Mouse (Mus musculus) kidney, postnatal 10 days (tissue): Measurements from ENCODE around the gene Eid2.
A peak's percentile ranks its signal among the peaks of the same experiment; 100 is the strongest.

Source experiments
- DNase-seq: peaks from one replicate; pipeline ENCODE4 v3.0.0; 2021; ENCODE audit warnings: mixed read lengths

Gene Eid2

GRCm38 (mm10) chr7:28294481-28294880 is 26.8 kb downstream of the Eid2 start:
- DNase-seq, result peak; percentile 84

- DNase-seq, result peak; percentile 68
Observed at GRCm38 (mm10) chr7:28298837-28299625, 31.4 kb downstream of the Eid2 start.

- DNase-seq, result peak; percentile 78
Observed at GRCm38 (mm10) chr7:28301616-28302433, 34.1 kb downstream of the Eid2 start, which contains the start of gene Dll3. Dll3 (minus strand) TSS chr7:28302238.

GRCm38 (mm10) chr7:28305641-28306040 is 38.0 kb downstream of the Eid2 start:
- DNase-seq, result no peak

- peak; percentile 47 for DNase-seq
Observed at GRCm38 (mm10) chr7:28306216-28306615, 38.5 kb downstream of the Eid2 start.

GRCm38 (mm10) chr7:28309737-28310136 is 42.1 kb downstream of the Eid2 start:
- DNase-seq, result no peak

GRCm38 (mm10) chr7:28311151-28311925 is 43.7 kb downstream of the Eid2 start:
- no peak for DNase-seq

- DNase-seq, result peak; percentile 99
Observed at GRCm38 (mm10) chr7:28311926-28312543, 44.4 kb downstream of the Eid2 start, which contains the start of gene Timm50. Timm50 (minus strand) TSS chr7:28312072.

- no peak for DNase-seq
Observed at GRCm38 (mm10) chr7:28318036-28318435, 50.4 kb downstream of the Eid2 start.

GRCm38 (mm10) chr7:28318714-28319113 is 51.0 kb downstream of the Eid2 start:
- no peak for DNase-seq
